Mouse (Mus musculus) erythroblast, embryonic 14.5 days (primary cell): ENCODE data around the gene Tlr3. TPM values are rescaled to one million over a fixed set of nuclear protein-coding genes. Genes with fewer than 3 reads are reported as not detected.

ENCODE experiments used
- H3K27me3 ChIP-seq: 2 replicates; pipeline ENCODE4 v1.6.1; 2012; ENCODE audit warnings: inconsistent platforms; ENCODE audit not compliant: control insufficient read depth
- H3K36me3 ChIP-seq: 2 replicates; pipeline ENCODE4 v1.6.1; 2012; ENCODE audit warnings: mild to moderate bottlenecking, inconsistent platforms; ENCODE audit not compliant: control insufficient read depth
- H3K4me1 ChIP-seq: 2 replicates; pipeline ENCODE4 v1.6.1; 2012; ENCODE audit warnings: inconsistent platforms; ENCODE audit not compliant: control insufficient read depth
- H3K4me3 ChIP-seq: replicated peaks from 2 replicates; pipeline ENCODE3; 2012; ENCODE audit warnings: moderate library complexity, mild to moderate bottlenecking, inconsistent platforms
- H3K9me3 ChIP-seq: 2 replicates; pipeline ENCODE4 v1.6.1; 2012; ENCODE audit warnings: low read length, inconsistent platforms, mixed read lengths; ENCODE audit not compliant: control insufficient read depth
- GATA1 ChIP-seq: IDR thresholded peaks from 2 replicates; pipeline ENCODE4 v1.6.1; 2012; ENCODE audit warnings: low read length, inconsistent platforms, mixed read lengths
- TAL1 ChIP-seq: IDR thresholded peaks from 3 replicates; pipeline ENCODE4 v1.6.1; 2012; ENCODE audit warnings: low read length, inconsistent platforms, mixed read lengths
- polyA plus RNA-seq: library from polyadenylated mRNA; stranded (reverse); fragments of >175 nt; gene quantifications from 2 replicates; pipeline ENCODE4 v1.2.3, GENCODE M21; 2012

Gene Tlr3
- polyA plus RNA-seq, 1 experiment, result not detected

GRCm38 (mm10) chr8:45362323-45362722, 48.6 kb downstream of the Tlr3 start:
- Histone ChIP-seq H3K27me3 (peaks cover 2% of the 10 kb centered on the region), H3K4me3 (no peak overlapping the region), H3K36me3 (no peaks in the 10 kb centered on the region), H3K4me1 (no peaks in the 10 kb centered on the region), H3K9me3 (no peaks in the 10 kb centered on the region; the same call in 1 of the 2 replicates)
- TF ChIP-seq GATA1, result no peak
- no peak for TF ChIP-seq TAL1

DNA sequence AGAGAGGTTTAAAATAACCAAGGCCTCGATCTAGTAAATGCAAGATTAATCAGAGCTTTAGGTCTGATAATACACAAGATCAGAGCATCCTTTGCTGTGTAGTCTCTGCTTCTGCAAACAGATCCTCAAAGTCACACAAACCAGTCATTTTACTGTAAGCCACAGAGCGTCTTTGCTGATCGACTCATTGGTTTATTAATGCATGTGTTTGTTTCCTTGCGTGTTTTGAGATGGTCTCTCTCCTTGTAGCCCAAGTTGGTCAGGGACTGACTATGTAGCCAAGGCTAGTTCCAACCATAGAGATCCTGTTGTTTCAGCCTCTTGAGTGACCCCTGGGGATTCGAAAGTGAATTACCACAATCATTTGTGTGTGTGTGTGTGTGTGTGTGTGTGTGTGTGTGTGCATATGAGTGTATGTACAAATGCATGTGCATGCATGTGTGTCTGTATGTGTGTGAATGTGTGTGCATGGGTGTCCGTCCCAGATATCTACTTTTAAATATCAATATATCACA, 51.7 kb downstream of the Tlr3 start:
- Histone ChIP-seq H3K4me1 (no peaks in the 10 kb centered on the region), H3K4me3 (no peak overlapping the region), H3K27me3 (peaks cover 2% of the 10 kb centered on the region), H3K36me3 (no peaks in the 10 kb centered on the region; the same call in 1 of the 2 replicates), H3K9me3 (no peaks in the 10 kb centered on the region; the same call in 1 of the 2 replicates)
- TF ChIP-seq TAL1, result no peak
- TF ChIP-seq GATA1, result no peak

DNA sequence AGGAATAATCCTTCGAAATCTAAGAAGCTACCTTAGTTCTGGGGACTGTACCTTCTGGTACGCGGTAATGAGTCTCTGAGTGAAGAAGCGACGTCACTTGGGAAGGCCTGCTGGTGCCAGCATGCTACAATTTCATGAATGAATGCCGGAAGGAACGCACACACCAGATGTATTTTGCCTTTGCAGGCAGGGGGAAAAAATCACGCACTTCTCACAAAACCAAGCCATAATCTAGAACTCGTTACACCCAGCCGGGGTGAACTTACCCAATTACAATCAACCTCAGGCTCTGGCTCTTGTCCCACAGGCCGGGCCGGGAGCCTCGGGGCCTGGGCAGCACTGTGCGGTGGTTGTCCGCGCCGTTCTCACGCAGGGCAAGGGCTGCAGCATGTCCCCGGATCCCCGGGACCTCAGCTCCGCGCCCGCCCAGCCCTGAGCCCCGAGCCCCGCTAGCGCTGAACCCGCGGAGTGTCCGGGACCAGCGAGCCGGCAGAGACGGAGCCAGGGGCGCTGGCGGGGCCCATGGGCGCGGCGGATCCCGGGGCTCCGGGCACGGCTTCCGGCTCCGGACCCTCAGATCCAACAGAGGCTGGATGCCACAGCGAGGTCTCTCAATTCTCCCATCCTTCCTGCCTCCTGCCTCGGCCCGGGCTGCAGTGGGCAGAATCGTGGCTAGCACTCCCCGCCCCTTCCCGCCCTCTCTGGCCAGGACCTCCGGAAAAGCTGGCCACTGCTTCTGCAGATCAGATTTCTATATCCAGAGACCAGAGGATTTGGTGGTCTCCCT, 52.6 kb downstream of the Tlr3 start:
- TF ChIP-seq GATA1 (no peak), TAL1 (no peak)
- Histone ChIP-seq H3K9me3 (no peaks in the 10 kb centered on the region), H3K27me3 (peaks cover 2% of the 10 kb centered on the region), H3K4me1 (no peaks in the 10 kb centered on the region), H3K36me3 (no peaks in the 10 kb centered on the region; the same call in 1 of the 2 replicates), H3K4me3 (peak overlapping the region; percentile 50)

- H3K9me3 ChIP-seq, result no peaks in the 10 kb centered on the region
- H3K27me3 ChIP-seq, result peaks cover 2% of the 10 kb centered on the region
- H3K36me3 ChIP-seq, result no peaks in the 10 kb centered on the region; the same call in 1 of the 2 replicates
- H3K4me1 ChIP-seq, result no peaks in the 10 kb centered on the region
- TF ChIP-seq GATA1 (no peak), TAL1 (no peak)
- no peak overlapping the region for H3K4me3 ChIP-seq
Observed at GRCm38 (mm10) chr8:45355809-45356208, 55.1 kb downstream of the Tlr3 start.

Other genes starting within 250 kb of the Tlr3 start
- gene F11, start 149.0 kb downstream of the Tlr3 start, polyA plus RNA-seq, result 0.02 TPM in 1 of 2 replicates, not detected in the other
- gene Klkb1, start 116.2 kb downstream of the Tlr3 start, polyA plus RNA-seq, result not detected in 2 replicates
- gene Gm45753, start 102.6 kb downstream of the Tlr3 start, polyA plus RNA-seq, result not detected in 2 replicates
- not detected in 2 replicates for gene Cyp4v3, start 77.9 kb downstream of the Tlr3 start, polyA plus RNA-seq
- gene Fam149a, start 28.8 kb downstream of the Tlr3 start, polyA plus RNA-seq, result 0.03 TPM in 1 of 2 replicates, not detected in the other
- 0.01 and 0.08 TPM in 2 replicates for gene Sorbs2, start 96.7 kb upstream of the Tlr3 start, polyA plus RNA-seq